Mouse (Mus musculus) E14TG2a.4 (cell line): Measurements from ENCODE around the gene Hoxd4.

ENCODE experiments used
- CTCF ChIP-seq: conservative IDR thresholded peaks from 2 replicates; pipeline ENCODE4 v1.5.1; 2014; ENCODE audit warnings: low read length
- NANOG ChIP-seq: IDR thresholded peaks from 2 replicates; pipeline ENCODE4 v1.6.1; 2014; ENCODE audit warnings: borderline replicate concordance, low read length, mixed read lengths
- POU5F1 ChIP-seq: IDR thresholded peaks from 2 replicates; pipeline ENCODE4 v1.6.1; 2014; ENCODE audit warnings: low read length, borderline replicate concordance

- TF ChIP-seq CTCF (no peak), NANOG (no peak), POU5F1 (no peak)
Measured at GRCm38 (mm10) chr2:74762522-74763244, 51.0 kb downstream of the Hoxd4 start, which contains the start of gene Hoxd1.
